Mouse (Mus musculus) intestine, embryonic 15.5 days (tissue): ENCODE data around the gene Pakap. TPM values are rescaled to one million over a fixed set of nuclear protein-coding genes. Genes with fewer than 3 reads are reported as not detected.
A peak's percentile ranks its signal among the peaks of the same experiment; 100 is the strongest.

Experiments
- ATAC-seq: fragments of 200-750 bp; cut with Nextera tagmentation; 2 replicates; pipeline ENCODE4 v1.8.0; 2017; ENCODE audit warnings: moderate TSS enrichment, moderate library complexity
- H3K27ac ChIP-seq: fragments of 300-500 bp; sonication (generic); 2 replicates; pipeline ENCODE4 v1.5.1; 2015; ENCODE audit warnings: mild to moderate bottlenecking, inconsistent platforms
- H3K27me3 ChIP-seq: fragments of 300-500 bp; sonication (generic); replicated peaks from 2 replicates; pipeline ENCODE4 v1.6.1; 2015; ENCODE audit warnings: inconsistent platforms
- H3K36me3 ChIP-seq: fragments of 300-500 bp; sonication (generic); 2 replicates; pipeline ENCODE4 v1.6.1; 2015; ENCODE audit warnings: inconsistent platforms
- H3K4me1 ChIP-seq: fragments of 300-500 bp; sonication (generic); replicated peaks from 2 replicates; pipeline ENCODE4 v1.6.1; 2015; ENCODE audit warnings: inconsistent platforms
- H3K4me2 ChIP-seq: fragments of 300-500 bp; sonication (generic); replicated peaks from 2 replicates; pipeline ENCODE4 v1.6.1; 2015; ENCODE audit warnings: mild to moderate bottlenecking, inconsistent platforms
- H3K4me3 ChIP-seq: fragments of 300-500 bp; sonication (generic); replicated peaks from 2 replicates; pipeline ENCODE4 v1.5.1; 2015; ENCODE audit warnings: inconsistent platforms
- H3K9ac ChIP-seq: fragments of 300-500 bp; sonication (generic); 2 replicates; pipeline ENCODE4 v1.6.1; 2015; ENCODE audit warnings: inconsistent platforms
- H3K9me3 ChIP-seq: fragments of 300-500 bp; sonication (generic); 2 replicates; pipeline ENCODE4 v1.6.1; 2016; ENCODE audit warnings: inconsistent platforms
- WGBS: fragments of 180-500 bp; shearing (Covaris S2); methylation state at CpG from one replicate; pipeline ENCODE4 v1.1.7; 2015; 5-methylcytosine and 5-hydroxymethylcytosine counted together
- polyA plus RNA-seq: library from polyadenylated mRNA; unstranded; fragments of >200 nt; fragmentation: Nextera tagmentation; extraction: Ambion mirVana; gene quantifications from 2 replicates; pipeline ENCODE4 v1.2.1, GENCODE M21; 2015

Pakap gene
- polyA plus RNA-seq, 1 experiment from 2014 or later, result 25.9 TPM

DNA sequence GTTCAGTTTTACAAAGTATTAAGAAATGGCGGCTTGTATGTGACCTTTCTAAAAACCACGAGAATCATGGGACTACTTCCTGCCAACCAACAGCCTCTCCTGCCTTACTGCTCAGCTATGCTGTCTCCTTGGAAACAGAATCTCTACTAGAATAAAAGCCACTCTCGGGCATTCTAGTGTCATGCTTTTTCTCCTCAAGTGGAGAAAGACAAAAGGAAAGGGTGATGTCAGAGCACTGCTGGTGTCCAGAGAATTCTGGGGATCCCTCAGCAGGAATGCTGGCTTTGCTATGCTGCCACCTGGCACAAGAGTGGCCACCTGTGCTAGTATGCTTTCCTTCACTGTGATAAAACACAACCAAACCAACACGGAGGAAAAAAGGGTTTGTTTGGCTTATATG, 92.5 kb downstream of the Pakap start:
- H3K4me1 ChIP-seq, result no peaks in the 10 kb centered on the region
- no peak overlapping the region for H3K27ac ChIP-seq
- H3K36me3 ChIP-seq, result no peaks in the 10 kb centered on the region
- ATAC-seq, result no peak
- H3K9me3 ChIP-seq, result no peaks in the 10 kb centered on the region
- no peaks in the 10 kb centered on the region for H3K27me3 ChIP-seq
- WGBS, result 29% methylated on average over 4 of the region's 4 CpGs
- no peak overlapping the region for H3K9ac ChIP-seq
- no peak overlapping the region for H3K4me3 ChIP-seq
- H3K4me2 ChIP-seq, result no peak overlapping the region

DNA sequence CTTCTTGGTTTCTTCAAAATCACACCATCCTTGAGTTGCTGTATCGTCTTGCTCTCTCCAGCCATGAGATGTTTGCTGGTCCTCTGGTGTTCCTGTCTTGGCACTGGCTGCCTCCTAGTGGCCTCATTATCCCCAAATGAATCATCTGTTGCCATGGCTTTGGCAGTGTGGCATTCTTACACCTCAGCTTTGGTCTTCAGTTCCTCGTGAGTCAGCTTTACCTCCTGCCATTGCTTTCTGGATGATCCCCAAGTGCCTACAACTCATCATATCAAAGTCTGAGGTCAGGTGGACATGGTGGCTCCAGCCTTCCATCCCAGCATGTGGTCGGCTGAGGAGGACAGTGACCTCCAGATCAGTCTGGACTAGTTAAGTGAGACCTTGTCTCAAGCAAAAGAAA, 98.1 kb downstream of the Pakap start:
- H3K36me3 ChIP-seq, result no peaks in the 10 kb centered on the region
- H3K9ac ChIP-seq, result no peak overlapping the region
- WGBS, result 77% methylated on average over 3 of the region's 3 CpGs
- ATAC-seq, result no peak
- no peak overlapping the region for H3K4me3 ChIP-seq
- no peaks in the 10 kb centered on the region for H3K9me3 ChIP-seq
- H3K27me3 ChIP-seq, result no peaks in the 10 kb centered on the region
- H3K27ac ChIP-seq, result no peak overlapping the region
- H3K4me1 ChIP-seq, result no peaks in the 10 kb centered on the region
- H3K4me2 ChIP-seq, result no peak overlapping the region

DNA sequence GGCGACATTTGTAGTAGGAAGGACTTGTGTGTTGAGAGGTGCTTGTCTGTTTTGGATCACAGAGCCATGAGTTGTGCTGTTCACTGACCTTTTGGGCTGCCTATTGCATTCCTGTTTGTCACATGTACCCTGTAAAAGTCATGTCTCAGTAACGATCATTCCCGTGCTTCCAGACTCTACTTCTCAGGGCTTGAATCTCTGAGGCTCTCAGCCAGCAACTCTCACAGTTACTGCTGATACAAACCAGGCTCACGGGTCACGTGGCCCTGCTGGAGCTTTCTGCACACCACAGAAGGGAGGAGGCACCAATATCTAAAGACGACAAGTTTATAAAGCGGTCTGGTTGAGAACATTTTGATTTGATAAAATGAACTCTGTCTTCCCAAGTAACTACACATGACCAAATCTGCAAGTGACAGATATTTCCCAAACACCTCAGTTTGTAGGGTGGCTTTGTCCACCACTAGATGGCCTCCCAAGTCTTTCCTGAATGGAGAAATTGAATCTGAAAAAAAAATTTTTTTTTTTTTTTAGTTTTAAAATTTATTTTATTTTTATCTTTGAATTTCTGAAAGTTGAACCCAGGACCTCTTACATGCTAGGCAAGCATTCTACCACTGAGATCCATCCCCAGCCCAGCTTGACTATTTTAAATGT, 103.0 kb downstream of the Pakap start:
- 35% methylated on average over 7 of the region's 7 CpGs for WGBS
- Histone ChIP-seq H3K4me3 (no peak overlapping the region), H3K9ac (no peak overlapping the region), H3K4me2 (no peak overlapping the region), H3K9me3 (no peaks in the 10 kb centered on the region), H3K27ac (no peak overlapping the region), H3K27me3 (no peaks in the 10 kb centered on the region), H3K4me1 (peaks cover 5% of the 10 kb centered on the region), H3K36me3 (no peaks in the 10 kb centered on the region)
- peak; percentile 79 for ATAC-seq

DNA sequence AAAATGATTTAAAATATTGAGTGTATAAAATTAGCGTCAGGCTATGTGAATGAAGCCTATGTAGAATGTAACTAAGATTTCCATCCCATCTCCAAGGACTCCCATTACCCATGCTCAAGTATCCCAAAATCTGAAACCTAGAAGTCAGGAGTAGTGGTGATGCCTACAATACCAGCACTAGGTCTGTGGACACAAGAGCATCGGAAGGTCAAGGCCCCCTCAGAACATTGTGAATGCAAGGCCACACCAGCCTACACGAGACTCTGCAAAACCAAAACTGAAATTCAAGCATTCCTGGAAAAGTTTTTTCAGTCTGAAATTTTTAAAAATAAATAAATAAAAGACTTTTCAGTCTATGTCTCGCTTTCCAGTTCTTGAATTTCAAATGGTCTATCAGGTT, 104.6 kb downstream of the Pakap start:
- Histone ChIP-seq H3K27ac (no peak overlapping the region), H3K9me3 (no peaks in the 10 kb centered on the region), H3K27me3 (no peaks in the 10 kb centered on the region), H3K4me2 (no peak overlapping the region), H3K36me3 (no peaks in the 10 kb centered on the region), H3K4me3 (no peak overlapping the region), H3K4me1 (peaks cover 5% of the 10 kb centered on the region), H3K9ac (no peak overlapping the region)
- ATAC-seq, result no peak
- 78% methylated on average over 4 of the region's 4 CpGs for WGBS

DNA sequence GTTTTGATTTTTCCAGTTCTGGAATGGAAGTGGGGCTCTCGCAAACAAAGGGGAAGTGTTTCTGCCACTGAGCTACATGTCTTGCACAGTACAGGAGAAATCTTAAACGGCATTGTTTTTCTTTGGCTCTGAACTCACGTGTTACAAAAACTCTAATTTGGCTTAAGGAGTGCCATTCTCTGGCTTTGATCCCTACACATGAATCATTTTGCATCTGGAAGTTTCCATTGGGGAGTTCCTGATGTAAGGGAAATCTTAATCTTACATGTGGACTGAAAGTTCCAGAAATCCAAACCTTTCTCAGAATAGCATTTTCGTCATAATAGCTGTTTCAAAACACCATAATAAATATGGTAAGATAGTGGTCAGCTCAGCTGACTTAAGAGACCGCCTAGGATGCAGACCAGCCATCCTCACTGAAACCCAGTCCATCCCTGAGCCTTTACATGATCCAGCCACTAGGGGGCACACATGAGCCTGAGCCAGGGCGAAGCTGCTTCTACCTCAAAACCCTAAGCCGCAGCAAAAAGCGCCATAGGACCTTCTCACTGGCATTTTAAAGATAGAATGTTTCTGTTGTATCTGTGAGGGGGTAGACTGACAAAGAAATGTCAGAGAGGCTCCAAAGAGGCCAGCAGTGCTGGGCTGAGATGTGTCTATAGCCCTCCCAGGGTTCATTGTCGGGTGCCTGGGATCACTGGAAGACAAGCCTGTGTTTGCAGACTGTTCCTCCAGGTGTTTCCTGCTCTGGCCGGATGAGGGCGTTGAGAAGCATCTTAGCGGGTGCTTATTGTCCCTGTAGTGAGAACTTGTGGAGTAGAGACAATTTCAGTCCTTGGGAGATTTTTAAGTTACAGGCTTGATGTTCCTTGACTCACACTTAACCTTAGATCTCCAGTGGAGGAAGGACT, 105.3 kb downstream of the Pakap start:
- H3K27me3 ChIP-seq, result no peaks in the 10 kb centered on the region
- no peak overlapping the region for H3K9ac ChIP-seq
- H3K9me3 ChIP-seq, result no peaks in the 10 kb centered on the region
- H3K4me1 ChIP-seq, result peaks cover 5% of the 10 kb centered on the region
- ATAC-seq, result peak; percentile 57; the same call in 1 of the 2 replicates
- no peaks in the 10 kb centered on the region for H3K36me3 ChIP-seq
- H3K27ac ChIP-seq, result 0 out of 2 replicates have a peak overlapping the region, but pooled peaks have one; percentile 9
- 15% methylated on average over 12 of the region's 12 CpGs for WGBS
- H3K4me2 ChIP-seq, result peak overlapping the region; percentile 42
- H3K4me3 ChIP-seq, result no peak overlapping the region

DNA sequence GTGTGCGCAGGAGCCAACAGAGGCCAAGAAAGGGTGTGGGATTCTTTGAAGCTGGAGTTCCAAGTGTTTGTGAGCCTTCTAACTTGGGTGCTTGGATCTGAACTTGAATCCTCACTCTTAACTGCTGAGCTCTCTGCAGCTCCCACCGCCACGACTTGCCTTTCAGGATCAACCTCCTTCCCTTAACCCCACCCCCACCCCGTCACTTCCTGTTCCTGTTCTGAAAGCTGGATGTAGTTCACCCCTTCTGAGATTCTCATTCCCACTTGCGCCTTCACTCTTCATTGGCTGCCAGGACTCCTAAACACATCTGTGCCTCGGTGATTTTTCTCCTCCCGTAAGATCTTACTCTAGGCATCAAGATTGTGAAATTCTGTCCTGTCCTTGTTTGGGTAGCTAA, 106.4 kb downstream of the Pakap start:
- Histone ChIP-seq H3K4me2 (peak overlapping the region; percentile 56), H3K36me3 (no peaks in the 10 kb centered on the region)
- 74% methylated on average over 7 of the region's 7 CpGs for WGBS

DNA sequence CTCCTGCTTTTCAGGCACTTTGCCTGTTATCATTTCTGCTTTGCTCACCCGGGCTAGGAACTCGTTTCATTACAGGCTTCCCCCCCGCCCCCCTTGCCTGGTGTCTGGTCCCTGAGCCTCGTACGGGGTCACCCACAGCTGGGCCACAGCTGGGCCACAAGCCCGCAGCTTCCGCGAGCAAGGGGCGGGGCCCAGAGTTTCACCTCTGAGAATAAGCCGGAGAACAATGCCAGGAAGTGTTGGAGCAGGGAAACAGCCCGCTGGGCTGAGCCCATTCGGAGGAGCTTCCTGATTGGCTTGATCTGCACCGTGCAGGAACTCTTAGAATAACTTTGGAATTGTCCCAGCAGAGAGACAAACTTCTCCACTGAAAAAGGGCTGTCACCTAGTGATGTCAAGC, 107.4 kb downstream of the Pakap start:
- H3K27ac ChIP-seq, result peak overlapping the region; percentile 18; the same call in 1 of the 2 replicates
- 0 out of 2 replicates have a peak overlapping the region, but pooled peaks have one; percentile 9 for H3K4me3 ChIP-seq
- no peak overlapping the region for H3K9ac ChIP-seq
- peak overlapping the region; percentile 56 for H3K4me2 ChIP-seq
- peak; percentile 82 for ATAC-seq
- 2% methylated on average over 13 of the region's 13 CpGs for WGBS
- no peaks in the 10 kb centered on the region for H3K9me3 ChIP-seq
- H3K36me3 ChIP-seq, result no peaks in the 10 kb centered on the region
- no peaks in the 10 kb centered on the region for H3K27me3 ChIP-seq
- peaks cover 5% of the 10 kb centered on the region for H3K4me1 ChIP-seq

More for the DNA sequence above, 106.4 kb downstream of the Pakap start:
- H3K9me3 ChIP-seq, result no peaks in the 10 kb centered on the region
- H3K9ac ChIP-seq, result no peak overlapping the region
- no peaks in the 10 kb centered on the region for H3K27me3 ChIP-seq
- H3K27ac ChIP-seq, result peak overlapping the region; percentile 18; the same call in 1 of the 2 replicates
- no peak overlapping the region for H3K4me3 ChIP-seq
- peaks cover 5% of the 10 kb centered on the region for H3K4me1 ChIP-seq
- no peak for ATAC-seq

DNA sequence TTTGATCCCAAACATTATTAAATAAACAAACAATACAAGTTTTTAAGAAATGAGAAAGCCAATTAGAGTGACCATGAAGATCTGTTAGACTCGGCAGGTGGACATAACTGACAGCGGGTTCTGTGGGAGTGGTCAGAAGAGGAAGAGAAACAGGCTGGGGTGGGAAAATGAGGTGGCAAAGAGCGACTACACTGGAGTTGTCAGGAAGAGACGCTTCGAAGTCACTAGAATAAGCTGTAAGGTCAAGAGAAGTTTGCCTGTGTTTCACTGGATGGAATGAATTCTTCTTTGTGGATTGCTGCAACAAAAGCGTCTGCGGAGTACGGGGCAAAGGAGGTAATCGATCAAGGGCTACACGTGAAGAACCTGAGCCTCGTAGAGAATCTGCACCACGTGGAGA, 109.9 kb downstream of the Pakap start:
- WGBS, result 79% methylated on average over 12 of the region's 12 CpGs
- no peaks in the 10 kb centered on the region for H3K9me3 ChIP-seq
- no peak overlapping the region for H3K9ac ChIP-seq
- H3K4me1 ChIP-seq, result peaks cover 5% of the 10 kb centered on the region
- no peaks in the 10 kb centered on the region for H3K27me3 ChIP-seq
- H3K4me2 ChIP-seq, result no peak overlapping the region
- no peak overlapping the region for H3K4me3 ChIP-seq
- no peaks in the 10 kb centered on the region for H3K36me3 ChIP-seq
- ATAC-seq, result no peak
- no peak overlapping the region for H3K27ac ChIP-seq

DNA sequence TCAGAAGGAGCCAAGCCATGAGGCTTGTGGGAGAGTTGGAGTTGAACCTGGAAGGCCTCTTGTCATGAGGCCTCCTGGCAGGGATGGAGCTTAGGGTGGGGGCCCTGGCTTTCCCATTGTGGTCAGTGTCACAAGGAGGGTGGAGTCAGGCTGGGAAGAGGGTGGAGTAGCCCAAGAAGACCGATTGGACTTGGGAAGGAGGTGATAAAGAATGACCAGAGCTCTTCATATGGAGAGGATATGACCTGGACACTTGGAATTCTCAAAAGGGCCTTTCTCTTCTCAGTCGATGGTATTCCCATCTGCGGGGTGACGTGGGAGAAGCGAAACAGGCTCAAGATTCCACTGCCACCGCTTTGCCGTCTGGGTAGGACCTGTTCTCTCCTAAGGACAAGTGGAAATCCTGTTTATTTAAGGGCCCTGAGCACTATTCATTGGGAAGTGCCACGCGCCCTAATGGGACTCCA, 111.0 kb downstream of the Pakap start:
- no peak for ATAC-seq

DNA sequence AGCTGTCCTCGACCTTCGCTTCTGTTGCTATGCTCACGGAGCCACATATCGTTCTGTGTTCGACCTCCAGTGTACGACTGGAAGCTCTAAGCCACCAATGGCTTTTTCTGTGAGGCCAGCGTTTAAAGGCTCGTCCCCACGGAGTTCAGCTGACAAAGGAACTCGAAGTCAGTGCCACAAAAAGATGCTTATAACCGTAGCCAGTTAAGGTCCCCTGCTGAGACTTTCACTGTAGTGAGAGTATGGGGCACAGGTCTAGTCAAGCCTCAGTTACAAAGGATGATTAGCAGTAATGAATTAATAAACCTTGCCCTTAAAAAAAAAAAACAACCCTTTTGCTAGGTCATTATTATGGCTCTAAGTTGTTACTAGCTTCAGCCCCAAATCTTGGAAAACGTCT, 112.2 kb downstream of the Pakap start:
- Histone ChIP-seq H3K4me1 (peaks cover 2% of the 10 kb centered on the region; the same call in 1 of the 2 replicates), H3K9me3 (no peaks in the 10 kb centered on the region), H3K27me3 (no peaks in the 10 kb centered on the region), H3K4me3 (no peak overlapping the region), H3K27ac (no peak overlapping the region), H3K36me3 (no peaks in the 10 kb centered on the region), H3K4me2 (no peak overlapping the region), H3K9ac (no peak overlapping the region)
- WGBS, result 88% methylated on average over 12 of the region's 12 CpGs
- ATAC-seq, result no peak

More for the DNA sequence above, 111.0 kb downstream of the Pakap start:
- H3K9me3 ChIP-seq, result no peaks in the 10 kb centered on the region
- H3K4me2 ChIP-seq, result no peak overlapping the region
- no peak overlapping the region for H3K4me3 ChIP-seq
- H3K27me3 ChIP-seq, result no peaks in the 10 kb centered on the region
- no peaks in the 10 kb centered on the region for H3K36me3 ChIP-seq
- H3K9ac ChIP-seq, result no peak overlapping the region
- 79% methylated on average over 9 of the region's 9 CpGs for WGBS
- no peak overlapping the region for H3K27ac ChIP-seq
- H3K4me1 ChIP-seq, result peaks cover 5% of the 10 kb centered on the region; the same call in 1 of the 2 replicates

DNA sequence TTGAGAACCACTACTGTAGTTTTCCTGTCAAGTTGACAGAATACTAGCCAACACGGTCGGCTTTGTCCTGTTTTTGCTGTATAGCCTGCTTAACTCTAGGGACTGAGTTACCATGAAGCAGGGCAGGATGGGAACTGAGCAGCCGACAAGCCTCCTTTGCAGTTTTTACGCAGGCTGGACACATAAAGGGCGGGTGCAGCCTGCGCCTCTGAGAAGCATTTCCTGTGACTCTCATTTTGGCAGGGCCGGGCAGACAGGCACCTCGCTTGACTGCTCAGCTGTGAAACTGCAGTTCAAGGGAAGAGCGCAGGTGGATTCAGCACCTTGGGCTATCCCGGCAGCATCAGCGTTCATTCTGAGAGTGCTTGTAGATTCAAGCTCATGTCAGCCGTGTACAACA, 113.5 kb downstream of the Pakap start:
- H3K4me2 ChIP-seq, result no peak overlapping the region

DNA sequence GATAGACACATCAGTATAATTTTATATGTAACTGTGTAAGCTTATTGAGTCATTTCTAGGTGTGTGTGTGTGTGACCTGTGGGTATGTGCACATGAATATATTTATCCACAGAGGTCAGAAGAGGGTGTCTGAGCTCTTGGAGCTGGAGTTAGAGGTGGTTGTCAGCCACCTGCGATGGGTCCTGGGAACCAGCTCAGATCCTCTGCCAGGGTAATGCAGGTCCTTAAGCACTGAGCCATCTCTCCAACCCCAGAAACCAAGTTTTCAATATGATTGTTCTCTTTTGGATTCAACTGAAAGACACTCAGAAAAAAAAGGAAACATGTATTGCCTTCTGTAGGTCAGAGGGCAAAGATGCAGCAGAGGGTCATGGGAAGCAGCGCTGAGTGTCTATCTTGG, 114.4 kb downstream of the Pakap start:
- H3K4me1 ChIP-seq, result no peaks in the 10 kb centered on the region; the same call in 1 of the 2 replicates
- H3K9ac ChIP-seq, result no peak overlapping the region
- ATAC-seq, result no peak
- WGBS, result 97% methylated on average over 2 of the region's 2 CpGs
- no peak overlapping the region for H3K27ac ChIP-seq
- no peak overlapping the region for H3K4me2 ChIP-seq
- no peak overlapping the region for H3K4me3 ChIP-seq
- H3K9me3 ChIP-seq, result no peaks in the 10 kb centered on the region
- H3K27me3 ChIP-seq, result no peaks in the 10 kb centered on the region
- H3K36me3 ChIP-seq, result no peaks in the 10 kb centered on the region

More for the DNA sequence above, 113.5 kb downstream of the Pakap start:
- no peaks in the 10 kb centered on the region for H3K9me3 ChIP-seq
- H3K36me3 ChIP-seq, result no peaks in the 10 kb centered on the region
- no peak overlapping the region for H3K4me3 ChIP-seq
- H3K4me1 ChIP-seq, result no peaks in the 10 kb centered on the region; the same call in 1 of the 2 replicates
- no peak for ATAC-seq
- no peak overlapping the region for H3K9ac ChIP-seq
- 67% methylated on average over 12 of the region's 12 CpGs for WGBS
- no peak overlapping the region for H3K27ac ChIP-seq
- H3K27me3 ChIP-seq, result no peaks in the 10 kb centered on the region
